Mouse (Mus musculus): ENCODE results near the gene Gm10181. TPM values are rescaled to one million over a fixed set of nuclear protein-coding genes. Genes with fewer than 3 reads are reported as not detected.
"Not testable (repeated sequence)": the region's sequence is repeated elsewhere in the genome, so short reads cannot be mapped to it uniquely, and the experiment has no call there.

The Gm10181 gene
- polyA plus RNA-seq, 1 experiment from 2014 or later = not detected

DNA sequence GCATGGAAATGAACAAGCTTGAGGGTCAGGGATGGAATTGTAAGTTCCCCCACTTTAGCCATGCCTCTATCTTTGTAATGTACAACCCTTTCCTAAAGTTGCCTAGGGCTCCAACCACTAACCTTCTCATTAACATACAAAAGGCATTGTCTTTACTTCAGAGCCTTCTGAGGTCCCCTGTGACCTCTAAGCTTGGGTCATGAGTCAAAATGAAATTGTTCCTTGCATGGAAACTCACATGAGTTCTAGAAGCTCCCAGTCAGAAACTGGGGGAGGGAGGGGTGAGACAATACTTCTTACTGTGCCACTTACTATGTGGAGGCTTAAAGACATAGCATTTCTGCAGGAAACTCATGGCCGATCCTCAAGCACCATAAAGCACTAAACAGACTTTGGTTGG lies 16.6 kb upstream of the Gm10181 start:
- Histone ChIP-seq H3K9me3 (ENCODE audit: control insufficient read depth, low read length) (no peaks in the 10 kb centered on the region), H3K4me3 (replicated peaks; ENCODE audit: low read length) (no peak overlapping the region), H3K27me3 (replicated peaks; ENCODE audit: control insufficient read depth, insufficient read depth, low read length) (no peaks in the 10 kb centered on the region), H3K4me1 (replicated peaks; ENCODE audit: control insufficient read depth, insufficient read depth, low read length) (no peaks in the 10 kb centered on the region), H3K4me2 (ENCODE audit: low read length) (no peak overlapping the region), H3K36me3 (ENCODE audit: control insufficient read depth, insufficient read depth) (no peaks in the 10 kb centered on the region), H3K27ac (ENCODE audit: low read length) (no peak overlapping the region), H3K9ac (replicated peaks; ENCODE audit: low read depth, low read length) (no peak overlapping the region)
- 94% methylated on average over 1 of the region's 1 CpGs for WGBS
- ATAC-seq = no peak

- Histone ChIP-seq H3K4me1 (replicated peaks; ENCODE audit: control insufficient read depth, insufficient read depth, low read length) (no peaks in the 10 kb centered on the region), H3K9me3 (ENCODE audit: control insufficient read depth, low read length) (no peaks in the 10 kb centered on the region), H3K9ac (replicated peaks; ENCODE audit: low read depth, low read length) (no peak overlapping the region), H3K27me3 (replicated peaks; ENCODE audit: control insufficient read depth, insufficient read depth, low read length) (no peaks in the 10 kb centered on the region), H3K4me3 (replicated peaks; ENCODE audit: low read length) (no peak overlapping the region), H3K4me2 (ENCODE audit: low read length) (no peak overlapping the region), H3K36me3 (ENCODE audit: control insufficient read depth, insufficient read depth) (no peaks in the 10 kb centered on the region), H3K27ac (ENCODE audit: low read length) (no peak overlapping the region)
- WGBS = 74% methylated on average over 3 of the region's 3 CpGs
- no peak for ATAC-seq
Observed at GRCm38 (mm10) chr9:25075977-25076376, 13.2 kb upstream of the Gm10181 start.

DNA sequence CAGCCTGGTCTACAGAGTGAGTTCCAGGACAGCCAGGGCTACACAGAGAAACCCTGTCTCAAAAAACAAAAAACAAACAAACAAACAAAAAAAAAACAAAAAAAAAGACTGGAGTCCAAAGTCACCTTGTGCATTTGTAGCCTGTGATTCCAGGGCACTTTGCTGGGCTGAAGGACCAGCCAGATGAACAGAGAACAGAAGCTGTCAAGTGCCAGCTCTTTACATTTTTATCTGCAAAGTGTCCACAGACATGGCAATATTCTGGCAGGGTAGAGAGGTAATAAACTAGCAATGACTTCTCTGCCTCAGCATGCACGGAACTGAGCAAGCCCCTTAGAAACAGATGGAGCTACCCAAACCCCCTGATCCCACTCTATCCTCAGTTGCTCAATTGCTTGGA lies 12.7 kb upstream of the Gm10181 start:
- WGBS = 95% methylated on average over 1 of the region's 1 CpGs
- Histone ChIP-seq H3K9ac (replicated peaks; ENCODE audit: low read depth, low read length) (no peak overlapping the region), H3K9me3 (ENCODE audit: control insufficient read depth, low read length) (no peaks in the 10 kb centered on the region), H3K36me3 (ENCODE audit: control insufficient read depth, insufficient read depth) (no peaks in the 10 kb centered on the region), H3K4me2 (ENCODE audit: low read length) (no peak overlapping the region), H3K4me1 (replicated peaks; ENCODE audit: control insufficient read depth, insufficient read depth, low read length) (no peaks in the 10 kb centered on the region), H3K27ac (ENCODE audit: low read length) (no peak overlapping the region), H3K27me3 (replicated peaks; ENCODE audit: control insufficient read depth, insufficient read depth, low read length) (no peaks in the 10 kb centered on the region), H3K4me3 (replicated peaks; ENCODE audit: low read length) (no peak overlapping the region)
- ATAC-seq = no peak

DNA sequence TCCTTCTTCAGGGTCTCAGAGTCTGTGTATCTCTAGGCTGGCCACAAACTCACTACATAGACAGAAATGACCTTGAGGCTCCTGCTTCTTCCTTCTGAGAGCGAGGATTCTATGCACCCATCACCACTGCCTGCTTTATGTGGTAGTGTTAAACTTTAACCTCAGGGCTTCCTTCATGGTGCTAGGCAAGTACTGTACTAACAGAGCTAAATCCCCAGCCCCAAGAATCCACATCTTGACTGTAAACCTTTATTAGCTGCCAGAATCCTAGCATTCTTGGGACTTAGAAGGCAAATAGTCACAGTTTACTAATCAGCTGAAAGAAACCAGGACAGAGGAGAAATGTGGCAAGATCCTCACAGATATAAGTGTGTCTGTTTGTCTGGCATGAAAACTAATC lies 1.6 kb downstream of the Gm10181 start:
- no peak overlapping the region for H3K4me2 ChIP-seq (ENCODE audit: low read length)
- no peaks in the 10 kb centered on the region for H3K9me3 ChIP-seq (ENCODE audit: control insufficient read depth, low read length)
- no peak for ATAC-seq
- H3K27ac ChIP-seq (ENCODE audit: low read length) = no peak overlapping the region
- 0 out of 2 replicates have a peak, but pooled peaks cover 2% of the 10 kb centered on the region for H3K4me1 ChIP-seq (replicated peaks; ENCODE audit: control insufficient read depth, insufficient read depth, low read length)
- H3K9ac ChIP-seq (replicated peaks; ENCODE audit: low read depth, low read length) = no peak overlapping the region
- WGBS = 79% methylated on average over 1 of the region's 1 CpGs
- no peak overlapping the region for H3K4me3 ChIP-seq (replicated peaks; ENCODE audit: low read length)
- H3K27me3 ChIP-seq (replicated peaks; ENCODE audit: control insufficient read depth, insufficient read depth, low read length) = no peaks in the 10 kb centered on the region
- H3K36me3 ChIP-seq (ENCODE audit: control insufficient read depth, insufficient read depth) = no peaks in the 10 kb centered on the region

- Histone ChIP-seq H3K4me1 (replicated peaks; ENCODE audit: control insufficient read depth, insufficient read depth, low read length) (no peaks in the 10 kb centered on the region), H3K9ac (replicated peaks; ENCODE audit: low read depth, low read length) (no peak overlapping the region), H3K27ac (ENCODE audit: low read length) (no peak overlapping the region), H3K4me3 (replicated peaks; ENCODE audit: low read length) (no peak overlapping the region), H3K4me2 (ENCODE audit: low read length) (no peak overlapping the region), H3K27me3 (replicated peaks; ENCODE audit: control insufficient read depth, insufficient read depth, low read length) (no peaks in the 10 kb centered on the region), H3K36me3 (ENCODE audit: control insufficient read depth, insufficient read depth) (peaks cover 11% of the 10 kb centered on the region), H3K9me3 (ENCODE audit: control insufficient read depth, low read length) (peaks cover 3% of the 10 kb centered on the region; the same call in 1 of the 2 replicates)
- ATAC-seq = no peak
- 94% methylated on average over 1 of the region's 1 CpGs for WGBS
Observed at GRCm38 (mm10) chr9:25102881-25103280, 13.7 kb downstream of the Gm10181 start.

DNA sequence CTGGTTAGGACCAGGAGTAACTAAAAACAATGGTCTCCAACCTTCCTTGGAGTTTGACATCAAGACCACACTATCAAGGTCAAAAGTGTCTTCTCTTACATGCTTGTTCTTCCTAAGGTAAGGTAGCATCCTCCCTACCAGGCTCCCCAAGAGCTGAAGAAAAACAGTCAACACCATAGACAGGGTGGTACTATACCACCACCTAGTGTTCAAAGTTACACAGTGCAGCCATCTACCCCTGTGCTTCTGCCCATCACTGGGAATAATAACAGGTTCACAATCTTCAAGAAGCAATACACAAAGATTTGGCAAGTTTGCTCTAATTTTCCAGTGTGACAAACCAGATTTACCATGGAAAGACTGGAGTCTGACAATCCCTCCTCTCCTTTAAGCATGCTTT lies 15.4 kb downstream of the Gm10181 start:
- Histone ChIP-seq H3K4me2 (ENCODE audit: low read length) (no peak overlapping the region), H3K36me3 (ENCODE audit: control insufficient read depth, insufficient read depth) (peaks cover 18% of the 10 kb centered on the region), H3K9ac (replicated peaks; ENCODE audit: low read depth, low read length) (no peak overlapping the region), H3K9me3 (ENCODE audit: control insufficient read depth, low read length) (peaks cover 3% of the 10 kb centered on the region; the same call in 1 of the 2 replicates), H3K27ac (ENCODE audit: low read length) (no peak overlapping the region), H3K4me3 (replicated peaks; ENCODE audit: low read length) (no peak overlapping the region), H3K4me1 (replicated peaks; ENCODE audit: control insufficient read depth, insufficient read depth, low read length) (no peaks in the 10 kb centered on the region), H3K27me3 (replicated peaks; ENCODE audit: control insufficient read depth, insufficient read depth, low read length) (no peaks in the 10 kb centered on the region)
- no peak; the same call in 1 of the 2 replicates for ATAC-seq

GRCm38 (mm10) chr9:25123590-25123989 lies 34.4 kb downstream of the Gm10181 start:
- H3K27me3 ChIP-seq (replicated peaks; ENCODE audit: control insufficient read depth, insufficient read depth, low read length); H3K4me2 ChIP-seq (ENCODE audit: low read length); H3K9ac ChIP-seq (replicated peaks; ENCODE audit: low read depth, low read length); ATAC-seq; H3K9me3 ChIP-seq (ENCODE audit: control insufficient read depth, low read length); H3K4me3 ChIP-seq (replicated peaks; ENCODE audit: low read length); H3K27ac ChIP-seq (ENCODE audit: low read length); H3K4me1 ChIP-seq (replicated peaks; ENCODE audit: control insufficient read depth, insufficient read depth, low read length): not testable (repeated sequence)
- H3K36me3 ChIP-seq (ENCODE audit: control insufficient read depth, insufficient read depth) = peaks cover 11% of the 10 kb centered on the region
- WGBS = 96% methylated on average over 1 of the region's 1 CpGs

- H3K27ac ChIP-seq (ENCODE audit: low read length) = no peak overlapping the region
- no peaks in the 10 kb centered on the region for H3K4me1 ChIP-seq (replicated peaks; ENCODE audit: control insufficient read depth, insufficient read depth, low read length)
- H3K36me3 ChIP-seq (ENCODE audit: control insufficient read depth, insufficient read depth) = peaks cover 9% of the 10 kb centered on the region
- 84% methylated on average over 2 of the region's 2 CpGs for WGBS
- no peaks in the 10 kb centered on the region for H3K9me3 ChIP-seq (ENCODE audit: control insufficient read depth, low read length)
- no peak overlapping the region for H3K4me3 ChIP-seq (replicated peaks; ENCODE audit: low read length)
- H3K9ac ChIP-seq (replicated peaks; ENCODE audit: low read depth, low read length) = no peak overlapping the region
- no peak for ATAC-seq
- no peak overlapping the region for H3K4me2 ChIP-seq (ENCODE audit: low read length)
- no peaks in the 10 kb centered on the region for H3K27me3 ChIP-seq (replicated peaks; ENCODE audit: control insufficient read depth, insufficient read depth, low read length)
Observed at GRCm38 (mm10) chr9:25124048-25124447, 34.8 kb downstream of the Gm10181 start.

GRCm38 (mm10) chr9:25132253-25132652 lies 43.0 kb downstream of the Gm10181 start:
- Histone ChIP-seq H3K36me3 (ENCODE audit: control insufficient read depth, insufficient read depth) (0 out of 2 replicates have a peak, but pooled peaks cover 3% of the 10 kb centered on the region), H3K27me3 (replicated peaks; ENCODE audit: control insufficient read depth, insufficient read depth, low read length) (no peaks in the 10 kb centered on the region), H3K9ac (replicated peaks; ENCODE audit: low read depth, low read length) (no peak overlapping the region), H3K4me2 (ENCODE audit: low read length) (no peak overlapping the region), H3K4me3 (replicated peaks; ENCODE audit: low read length) (no peak overlapping the region), H3K9me3 (ENCODE audit: control insufficient read depth, low read length) (no peaks in the 10 kb centered on the region), H3K4me1 (replicated peaks; ENCODE audit: control insufficient read depth, insufficient read depth, low read length) (no peaks in the 10 kb centered on the region), H3K27ac (ENCODE audit: low read length) (no peak overlapping the region)
- no peak for ATAC-seq

GRCm38 (mm10) chr9:25132920-25133319 lies 43.7 kb downstream of the Gm10181 start:
- H3K27me3 ChIP-seq (replicated peaks; ENCODE audit: control insufficient read depth, insufficient read depth, low read length) = no peaks in the 10 kb centered on the region
- no peak overlapping the region for H3K4me3 ChIP-seq (replicated peaks; ENCODE audit: low read length)
- no peaks in the 10 kb centered on the region for H3K4me1 ChIP-seq (replicated peaks; ENCODE audit: control insufficient read depth, insufficient read depth, low read length)
- no peak overlapping the region for H3K27ac ChIP-seq (ENCODE audit: low read length)
- 0 out of 2 replicates have a peak, but pooled peaks cover 3% of the 10 kb centered on the region for H3K36me3 ChIP-seq (ENCODE audit: control insufficient read depth, insufficient read depth)
- WGBS = 76% methylated on average over 4 of the region's 4 CpGs
- H3K9ac ChIP-seq (replicated peaks; ENCODE audit: low read depth, low read length) = no peak overlapping the region
- no peak for ATAC-seq
- H3K9me3 ChIP-seq (ENCODE audit: control insufficient read depth, low read length) = no peaks in the 10 kb centered on the region
- H3K4me2 ChIP-seq (ENCODE audit: low read length) = no peak overlapping the region

All from forebrain, embryonic 16.5 days (tissue).